In the genomic region with DNA sequence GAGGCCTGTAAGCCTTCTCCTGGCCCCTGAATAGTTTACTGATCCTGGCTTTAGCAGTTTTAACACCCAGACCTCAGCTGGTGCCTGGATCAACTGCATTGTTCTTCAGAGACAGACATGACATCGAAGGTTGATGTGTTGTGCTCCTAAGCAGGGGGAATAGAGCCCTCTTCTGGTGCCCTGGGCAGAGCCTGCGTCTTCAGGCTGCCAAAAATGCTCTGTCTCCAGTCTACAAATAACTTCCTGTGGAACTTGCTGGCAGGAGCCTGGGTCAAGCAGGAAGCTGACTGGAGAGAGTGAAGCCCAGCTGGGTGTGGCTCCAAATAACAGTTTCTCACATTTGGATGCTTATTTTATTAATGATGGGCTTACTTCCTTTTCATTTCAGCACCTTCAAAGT, we compare ENCODE assay signal across 8 mouse cellular contexts. TPM values are rescaled to one million over a fixed set of nuclear protein-coding genes. Genes with fewer than 3 reads are reported as not detected.
DNase-seq lines count a peak whose midpoint lies in the region; TF ChIP-seq lines count a peak whose summit lies in the region.
"Had no signal": no experiment of that assay in that cellular context is flagged by ENCODE, and none has a peak within 500 bp of the region (broad histone marks: within the 10 kb centered on the region; RNA-seq: fewer than 3 reads in every experiment).

No protein-coding gene starts in this region.

- TF ChIP-seq CTCF in left cerebral cortex, adult 2 months (IDR thresholded peaks at IDR 0.05): no peak; the same call in 1 of the 2 replicates

- intact Hi-C loops in left cerebral cortex, postnatal 14 days (cut with DNase I): loop anchor here (10.0 kb wide), 1 partner anchor 108 kb away; no protein-coding TSS in a partner anchor
- intact Hi-C loops in left cerebral cortex, adult 2 months (cut with DNase I): loop anchor here (5.0 kb wide), 1 partner anchor 106 kb away; no protein-coding TSS in a partner anchor
- intact Hi-C loops in gastrocnemius, postnatal 14 days (cut with DNase I; ENCODE audit: low total_unique reads): no loop called here

- no peak overlapping the region for H3K27ac ChIP-seq in left cerebral cortex, adult 2 months
- H3K27ac ChIP-seq: embryonic facial prominence, embryonic 12.5 days had no signal

- peak; percentile 3 to 5 for DNase-seq in left cerebral cortex, postnatal 14 days (ENCODE audit: low spot score in 2 of 2)
- no peak for DNase-seq in left cerebral cortex, adult 2 months (ENCODE audit: extremely low spot score in 1 of 2, low spot score in 2 of 2)
- DNase-seq in adrenal gland, adult 2 months: peak; percentile 48
- peak; percentile 52 for DNase-seq in gastrocnemius, postnatal 14 days
- peak; percentile 54 to 75 for DNase-seq in kidney, postnatal 25 days
- peak; percentile 24 to 38 for DNase-seq in natural killer cell, adult 2 months (ENCODE audit: low spot score in 2 of 2)
- DNase-seq in right cerebral cortex, adult 2 months (ENCODE audit: low spot score in 2 of 2): no peak

- H3K4me3 ChIP-seq in left cerebral cortex, adult 2 months: no peak overlapping the region
- H3K4me3 ChIP-seq: embryonic facial prominence, embryonic 12.5 days had no signal

RNA-seq across cellular contexts. Expression of a gene that starts 37.4 kb away (rescaled TPM):
- 10 to 100 TPM; 21.4 to 21.8 TPM for total RNA-seq in left cerebral cortex, postnatal 14 days (2021)
- total RNA-seq in left cerebral cortex, adult 2 months (2021): 10 to 100 TPM; 18.6 to 20.0 TPM
- total RNA-seq in adrenal gland, adult 2 months (2021): 100 to 1,000 TPM; 137 to 173 TPM
- 66.0 and 73.9 TPM in 2 replicates for polyA plus RNA-seq in adrenal gland, adult 2 months (2012; rRNA removed)
- total RNA-seq in gastrocnemius, postnatal 14 days (2021): 10 to 100 TPM; 52.9 to 62.6 TPM

Comparison
In these comparisons a context has a peak if more than half of its experiments do, and no peak if none do; other contexts are left out.
1. DNase-seq: peak in left cerebral cortex, postnatal 14 days (2 of 2), adrenal gland, adult 2 months (single experiment), gastrocnemius, postnatal 14 days (single experiment), kidney, postnatal 25 days (2 of 2) and natural killer cell, adult 2 months (2 of 2); none in left cerebral cortex, adult 2 months (0 of 2) and right cerebral cortex, adult 2 months (0 of 2).